In genomic region chr15:79403763-79404210, GRCm38 (mm10) we compare ENCODE assay signal across 7 mouse cellular contexts. TPM values are rescaled to one million over a fixed set of nuclear protein-coding genes. Genes with fewer than 3 reads are reported as not detected.
DNase-seq lines count a peak whose midpoint lies in the region; ATAC-seq and TF ChIP-seq lines count a peak whose summit lies in the region.

No protein-coding gene starts in this region.

- DNase-seq in lung, postnatal 0 days (ENCODE audit: low spot score) = peak; percentile 54
- DNase-seq in lung, postnatal 25 days (ENCODE audit: low spot score) = no peak
- no peak for DNase-seq in limb, embryonic 14.5 days (ENCODE audit: low spot score)
- DNase-seq in thymus, postnatal 10 days (ENCODE audit: low spot score in 2 of 2) = no peak

- 12% methylated on average over 9 of the region's 9 CpGs for WGBS in lung, postnatal 0 days
- 16% methylated on average over 9 of the region's 9 CpGs for WGBS in forebrain, embryonic 12.5 days
- 12% methylated on average over 9 of the region's 9 CpGs for WGBS in limb, embryonic 14.5 days
- 16% methylated on average over 9 of the region's 9 CpGs for WGBS in stomach, embryonic 15.5 days

- no peak for ATAC-seq in lung, postnatal 0 days
- no peak for ATAC-seq in forebrain, embryonic 12.5 days (ENCODE audit: low FRiP score)
- ATAC-seq in limb, embryonic 14.5 days (ENCODE audit: low FRiP score, low read depth) = no peak
- no peak for ATAC-seq in stomach, embryonic 15.5 days (ENCODE audit: insufficient read depth, low FRiP score, low read depth)
- no peak for ATAC-seq in erythroid progenitor cell, adult 5-6 weeks (replicated peaks; ENCODE audit: low FRiP score, poor library complexity, severe bottlenecking)

- H3K27me3 ChIP-seq in lung, postnatal 0 days (replicated peaks; ENCODE audit: insufficient read depth, low read length) = no peaks in the 10 kb centered on the region
- H3K27me3 ChIP-seq in forebrain, embryonic 12.5 days = peaks cover 18% of the 10 kb centered on the region
- no peaks in the 10 kb centered on the region for H3K27me3 ChIP-seq in limb, embryonic 14.5 days (ENCODE audit: control insufficient read depth, insufficient read depth, low read length)
- H3K27me3 ChIP-seq in stomach, embryonic 15.5 days (replicated peaks) = no peaks in the 10 kb centered on the region

- TF ChIP-seq POLR2A in limb, embryonic 14.5 days (IDR thresholded peaks at IDR 0.05; ENCODE audit: borderline replicate concordance, extremely low read depth, insufficient read depth, insufficient read length) = no peak

- peak overlapping the region; percentile 62 for H3K27ac ChIP-seq in lung, postnatal 0 days (ENCODE audit: low read length)
- no peak overlapping the region for H3K27ac ChIP-seq in forebrain, embryonic 12.5 days
- H3K27ac ChIP-seq in limb, embryonic 14.5 days (replicated peaks; ENCODE audit: low read depth, low read length) = peak overlapping the region; percentile 74; the same call in 1 of the 2 replicates
- H3K27ac ChIP-seq in stomach, embryonic 15.5 days = peak overlapping the region; percentile 81; the same call in 1 of the 2 replicates

- TF ChIP-seq CTCF in lung, postnatal 0 days (IDR thresholded peaks at IDR 0.05) = no peak

- no peaks in the 10 kb centered on the region for H3K36me3 ChIP-seq in lung, postnatal 0 days (ENCODE audit: insufficient read depth, low read length)
- no peaks in the 10 kb centered on the region for H3K36me3 ChIP-seq in forebrain, embryonic 12.5 days (replicated peaks)
- no peaks in the 10 kb centered on the region for H3K36me3 ChIP-seq in limb, embryonic 14.5 days (ENCODE audit: control insufficient read depth, insufficient read depth, low read length)
- H3K36me3 ChIP-seq in stomach, embryonic 15.5 days = no peaks in the 10 kb centered on the region

- no peak for TF ChIP-seq EP300 in lung, postnatal 0 days (IDR thresholded peaks at IDR 0.05)

- H3K9me3 ChIP-seq in lung, postnatal 0 days (ENCODE audit: low read length) = no peaks in the 10 kb centered on the region
- H3K9me3 ChIP-seq in forebrain, embryonic 12.5 days = no peaks in the 10 kb centered on the region
- no peaks in the 10 kb centered on the region for H3K9me3 ChIP-seq in limb, embryonic 14.5 days (ENCODE audit: control insufficient read depth, low read length)
- H3K9me3 ChIP-seq in stomach, embryonic 15.5 days = no peaks in the 10 kb centered on the region

- peak overlapping the region; percentile 81 for H3K9ac ChIP-seq in lung, postnatal 0 days (replicated peaks; ENCODE audit: low read depth)
- peak overlapping the region; percentile 94 for H3K9ac ChIP-seq in forebrain, embryonic 12.5 days
- H3K9ac ChIP-seq in limb, embryonic 14.5 days (ENCODE audit: low read depth, low read length, severe bottlenecking) = peak overlapping the region; percentile 81
- peak overlapping the region; percentile 86; the same call in 1 of the 2 replicates for H3K9ac ChIP-seq in stomach, embryonic 15.5 days

- H3K4me2 ChIP-seq in lung, postnatal 0 days (replicated peaks; ENCODE audit: low read depth, low read length) = peak overlapping the region; percentile 87
- H3K4me2 ChIP-seq in forebrain, embryonic 12.5 days = peak overlapping the region; percentile 91
- H3K4me2 ChIP-seq in limb, embryonic 14.5 days (replicated peaks; ENCODE audit: low read depth, low read length, severe bottlenecking) = peak overlapping the region; percentile 67
- peak overlapping the region; percentile 87 for H3K4me2 ChIP-seq in stomach, embryonic 15.5 days

- H3K4me3 ChIP-seq in lung, postnatal 0 days (ENCODE audit: low read depth, low read length) = peak overlapping the region; percentile 82
- peak overlapping the region; percentile 92 for H3K4me3 ChIP-seq in forebrain, embryonic 12.5 days (replicated peaks)
- peak overlapping the region; percentile 94 for H3K4me3 ChIP-seq in limb, embryonic 14.5 days (replicated peaks; ENCODE audit: low read length)
- peak overlapping the region; percentile 95 for H3K4me3 ChIP-seq in stomach, embryonic 15.5 days (replicated peaks)

- H3K4me1 ChIP-seq in lung, postnatal 0 days (ENCODE audit: insufficient read depth, low read depth, low read length) = peaks cover 25% of the 10 kb centered on the region
- peaks cover 38% of the 10 kb centered on the region for H3K4me1 ChIP-seq in forebrain, embryonic 12.5 days
- peaks cover 22% of the 10 kb centered on the region for H3K4me1 ChIP-seq in limb, embryonic 14.5 days (ENCODE audit: control insufficient read depth, insufficient read depth, low read length)
- H3K4me1 ChIP-seq in stomach, embryonic 15.5 days = peaks cover 39% of the 10 kb centered on the region

RNA-seq across cellular contexts. Expression of gene Tmem184b, which starts 0.4 kb away (rescaled TPM):
- polyA plus RNA-seq in lung, postnatal 0 days (2015; fragmentation: Nextera tagmentation; extraction: Ambion mirVana) = 55.3 and 56.7 TPM in 2 replicates
- polyA plus RNA-seq in forebrain, embryonic 12.5 days (2016; fragmentation: Nextera tagmentation; extraction: Ambion mirVana) = 41.3 and 43.6 TPM in 2 replicates
- polyA plus RNA-seq in limb, embryonic 14.5 days (2012; rRNA removed) = 121 and 163 TPM in 2 replicates
- polyA plus RNA-seq in limb, embryonic 14.5 days (2014; fragmentation: Nextera tagmentation; extraction: Ambion mirVana) = 67.9 and 76.8 TPM in 2 replicates
- polyA plus RNA-seq in stomach, embryonic 15.5 days (2015; fragmentation: Nextera tagmentation; extraction: Ambion mirVana) = 58.5 and 59.9 TPM in 2 replicates
- total RNA-seq in erythroid progenitor cell, adult 5-6 weeks (2015; ENCODE audit: low replicate concordance) = 0.84 and 3.6 TPM in 2 replicates
- total RNA-seq in erythroid progenitor cell, adult 5-6 weeks (2017; ENCODE audit: low replicate concordance) = 0.39 TPM in 1 of 2 replicates, not detected in the other

RNA-seq across cellular contexts. Expression of gene Csnk1e, which starts 51.6 kb away (rescaled TPM):
- 67.2 and 72.4 TPM in 2 replicates for polyA plus RNA-seq in lung, postnatal 0 days (2015; fragmentation: Nextera tagmentation; extraction: Ambion mirVana)
- 245 and 267 TPM in 2 replicates for polyA plus RNA-seq in forebrain, embryonic 12.5 days (2016; fragmentation: Nextera tagmentation; extraction: Ambion mirVana)
- 184 and 214 TPM in 2 replicates for polyA plus RNA-seq in limb, embryonic 14.5 days (2012; rRNA removed)
- polyA plus RNA-seq in limb, embryonic 14.5 days (2014; fragmentation: Nextera tagmentation; extraction: Ambion mirVana) = 83.8 and 98.0 TPM in 2 replicates
- 63.7 and 66.0 TPM in 2 replicates for polyA plus RNA-seq in stomach, embryonic 15.5 days (2015; fragmentation: Nextera tagmentation; extraction: Ambion mirVana)
- total RNA-seq in erythroid progenitor cell, adult 5-6 weeks (2015; ENCODE audit: low replicate concordance) = 6.8 and 18.9 TPM in 2 replicates
- total RNA-seq in erythroid progenitor cell, adult 5-6 weeks (2017; ENCODE audit: low replicate concordance) = 2.1 and 2.9 TPM in 2 replicates

RNA-seq across cellular contexts. Expression of gene Maff, which starts 57.4 kb away (rescaled TPM):
- polyA plus RNA-seq in lung, postnatal 0 days (2015; fragmentation: Nextera tagmentation; extraction: Ambion mirVana) = 10.6 and 10.8 TPM in 2 replicates
- 1.2 and 2.0 TPM in 2 replicates for polyA plus RNA-seq in forebrain, embryonic 12.5 days (2016; fragmentation: Nextera tagmentation; extraction: Ambion mirVana)
- 5.0 and 5.5 TPM in 2 replicates for polyA plus RNA-seq in limb, embryonic 14.5 days (2012; rRNA removed)
- 3.0 and 3.6 TPM in 2 replicates for polyA plus RNA-seq in limb, embryonic 14.5 days (2014; fragmentation: Nextera tagmentation; extraction: Ambion mirVana)
- 5.2 and 6.6 TPM in 2 replicates for polyA plus RNA-seq in stomach, embryonic 15.5 days (2015; fragmentation: Nextera tagmentation; extraction: Ambion mirVana)
- not detected in 2 replicates for total RNA-seq in erythroid progenitor cell, adult 5-6 weeks (2015; ENCODE audit: low replicate concordance)
- not detected in 2 replicates for total RNA-seq in erythroid progenitor cell, adult 5-6 weeks (2017; ENCODE audit: low replicate concordance)
